Mouse (Mus musculus) cortical plate, adult 2 months (tissue): ENCODE data around the gene Zfp362.

Experiments used
- CTCF ChIP-seq: fragments of 200-500 bp; IDR thresholded peaks from 2 replicates; pipeline ENCODE4 v1.5.1; 2011; ENCODE audit warnings: mild to moderate bottlenecking, control low read depth, low read length; ENCODE audit not compliant: insufficient read depth; ENCODE audit errors: extremely low read depth
- POLR2A ChIP-seq: fragments of 200-500 bp; IDR thresholded peaks from 2 replicates; pipeline ENCODE4 v1.6.1; 2011; ENCODE audit warnings: mild to moderate bottlenecking, low read length, control low read depth; ENCODE audit not compliant: insufficient read depth; ENCODE audit errors: extremely low read depth

DNA sequence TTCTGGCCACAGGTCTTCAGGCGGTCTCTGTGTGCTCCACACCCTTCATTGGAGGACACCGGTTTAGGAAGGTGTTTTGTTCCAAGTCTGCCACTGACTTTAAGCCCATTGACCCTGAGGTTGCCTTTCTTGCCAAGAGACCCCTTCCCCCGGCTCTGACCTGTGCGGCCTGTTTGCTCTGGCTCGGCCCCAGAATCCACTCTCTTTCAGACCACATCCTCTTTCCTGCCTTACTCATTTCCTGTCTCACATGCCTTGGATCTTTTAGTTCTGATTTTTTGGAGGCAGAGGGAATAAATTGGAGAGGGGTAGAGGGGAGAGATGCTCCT lies 76.2 kb downstream of the Zfp362 start:
- TF ChIP-seq POLR2A (no peak), CTCF (no peak)
